Mouse (Mus musculus) heart, adult 2 months (tissue): ENCODE results near the gene Gja4. TPM values are rescaled to one million over a fixed set of nuclear protein-coding genes. Genes with fewer than 3 reads are reported as not detected.

Experiments
- DNase-seq, 2 experiments: peaks; one replicate each; pipeline ENCODE4 v3.0.0; 2021
- H3K27ac ChIP-seq: fragments of 200-600 bp; 2 replicates; pipeline ENCODE4 v1.8.1; 2022
- H3K27me3 ChIP-seq: fragments of 200-500 bp; 2 replicates; pipeline ENCODE4 v1.6.1; 2012; ENCODE audit warnings: mild to moderate bottlenecking, low read length, inconsistent platforms, mixed read lengths; ENCODE audit not compliant: control insufficient read depth, insufficient read depth
- H3K36me3 ChIP-seq: fragments of 200-500 bp; 2 replicates; pipeline ENCODE4 v1.6.1; 2012; ENCODE audit warnings: low read length, inconsistent platforms; ENCODE audit not compliant: control insufficient read depth, insufficient read depth
- H3K4me1 ChIP-seq: fragments of 200-500 bp; 2 replicates; pipeline ENCODE4 v1.6.1; 2011; ENCODE audit warnings: low read length; ENCODE audit not compliant: control insufficient read depth, insufficient read depth
- H3K4me3 ChIP-seq: fragments of 200-600 bp; 2 replicates; pipeline ENCODE4 v1.8.1; 2022
- H3K79me2 ChIP-seq: fragments of 200-500 bp; replicated peaks from 2 replicates; pipeline ENCODE4 v1.6.1; 2012; ENCODE audit warnings: mild to moderate bottlenecking, inconsistent platforms, low read length, moderate library complexity, mixed read lengths; ENCODE audit not compliant: control insufficient read depth, insufficient read depth
- H3K9ac ChIP-seq: fragments of 200-500 bp; 2 replicates; pipeline ENCODE4 v1.6.1; 2012; ENCODE audit warnings: low read depth, mild to moderate bottlenecking, control low read depth, inconsistent platforms, low read length, mixed read lengths
- CTCF ChIP-seq: fragments of 200-600 bp; IDR thresholded peaks from 2 replicates; pipeline ENCODE4 v1.8.1; 2022; ENCODE audit warnings: antibody characterized with exemption, mild to moderate bottlenecking, moderate library complexity
- EP300 ChIP-seq: fragments of 200-500 bp; IDR thresholded peaks from 2 replicates; pipeline ENCODE4 v1.6.1; 2011; ENCODE audit warnings: low read depth, low read length, control low read depth; ENCODE audit not compliant: insufficient read depth
- POLR2A ChIP-seq: fragments of 200-500 bp; IDR thresholded peaks from 2 replicates; pipeline ENCODE4 v1.6.1; 2011; ENCODE audit warnings: mild to moderate bottlenecking, low read depth, low read length, control low read depth; ENCODE audit not compliant: insufficient read depth
- WGBS: fragments of 180-500 bp; shearing (Covaris S2); methylation state at CpG from one replicate; pipeline ENCODE4 v1.1.7; 2018; 5-methylcytosine and 5-hydroxymethylcytosine counted together
- intact Hi-C: fragments of 180-260 bp; cut with DNase I; formaldehyde crosslinking; loops from one replicate; pipeline ENCODE4 v1.15.1; 2025
- polyA plus RNA-seq: library from polyadenylated mRNA; depleted of rRNA; stranded (reverse); fragments of >200 nt; gene quantifications from 2 replicates; pipeline ENCODE4 v1.2.3, GENCODE M21; 2012
- total RNA-seq, 2 experiments: library from RNA; stranded (reverse); gene quantifications; 2 replicates each; pipeline ENCODE4 v1.2.3; 2021

Gja4 gene
- total and polyA plus RNA-seq, 3 experiments = 12.2 to 25.1 (median 12.4) TPM

- DNase-seq = no peak
- Histone ChIP-seq H3K36me3 (no peaks in the 10 kb centered on the region), H3K9ac (no peak overlapping the region), H3K4me1 (no peaks in the 10 kb centered on the region), H3K79me2 (no peaks in the 10 kb centered on the region), H3K27ac (no peak overlapping the region), H3K4me3 (no peak overlapping the region), H3K27me3 (peaks cover 8% of the 10 kb centered on the region)
- TF ChIP-seq POLR2A (no peak), EP300 (no peak), CTCF (no peak)
- 57% methylated on average over 6 of the region's 6 CpGs for WGBS
- intact Hi-C loops = no loop called here
These were observed 13.9 kb upstream of the Gja4 start for GRCm38 (mm10) chr4:127327749-127328148.

GRCm38 (mm10) chr4:127327258-127327657 lies 13.4 kb upstream of the Gja4 start:
- Histone ChIP-seq H3K27ac (no peak overlapping the region), H3K9ac (no peak overlapping the region), H3K4me1 (no peaks in the 10 kb centered on the region), H3K79me2 (no peaks in the 10 kb centered on the region), H3K4me3 (no peak overlapping the region), H3K27me3 (peaks cover 8% of the 10 kb centered on the region), H3K36me3 (no peaks in the 10 kb centered on the region)
- intact Hi-C loops = no loop called here
- 19% methylated on average over 7 of the region's 7 CpGs for WGBS
- TF ChIP-seq EP300 = no peak
- no peak for TF ChIP-seq CTCF
- TF ChIP-seq POLR2A = no peak
- no peak for DNase-seq

DNA sequence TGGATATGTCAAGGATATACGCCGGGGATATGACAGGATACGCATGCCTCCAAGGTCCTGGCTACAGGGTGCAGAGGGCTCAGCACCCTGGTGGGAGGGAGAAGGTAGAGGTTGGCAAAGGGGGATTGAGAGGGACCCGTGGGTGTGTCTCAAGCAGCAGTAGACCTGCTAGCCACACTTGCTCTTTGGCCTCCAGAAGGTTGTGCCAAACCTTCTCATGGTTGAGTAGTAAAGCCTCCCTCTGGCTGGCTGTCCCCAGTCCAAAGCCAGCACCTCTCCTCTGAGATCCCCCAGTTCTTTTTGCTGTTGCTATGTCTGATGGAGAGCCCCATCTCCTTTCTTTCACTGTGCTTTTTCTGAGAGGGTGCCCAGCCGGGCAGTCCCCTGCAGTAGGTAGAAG lies 11.4 kb upstream of the Gja4 start:
- no peak for TF ChIP-seq POLR2A
- no peak for TF ChIP-seq EP300
- no peak for TF ChIP-seq CTCF
- intact Hi-C loops = no loop called here
- H3K4me1 ChIP-seq = no peaks in the 10 kb centered on the region
- DNase-seq = no peak
- no peaks in the 10 kb centered on the region for H3K36me3 ChIP-seq
- no peak overlapping the region for H3K9ac ChIP-seq
- no peak overlapping the region for H3K4me3 ChIP-seq
- H3K27ac ChIP-seq = no peak overlapping the region
- WGBS = 78% methylated on average over 5 of the region's 5 CpGs
- H3K27me3 ChIP-seq = peaks cover 2% of the 10 kb centered on the region; the same call in 1 of the 2 replicates
- no peaks in the 10 kb centered on the region for H3K79me2 ChIP-seq

- no peak overlapping the region for H3K27ac ChIP-seq
- TF ChIP-seq EP300 = no peak
- peak; percentile 76 for TF ChIP-seq CTCF
- TF ChIP-seq POLR2A = no peak
- no peaks in the 10 kb centered on the region for H3K79me2 ChIP-seq
- WGBS = 5% methylated on average over 6 of the region's 6 CpGs
- no peaks in the 10 kb centered on the region for H3K36me3 ChIP-seq
- intact Hi-C loops = no loop called here
- no peak overlapping the region for H3K9ac ChIP-seq
- peak; percentile 64 to 80 for DNase-seq
- H3K4me1 ChIP-seq = no peaks in the 10 kb centered on the region
- no peak overlapping the region for H3K4me3 ChIP-seq
- no peaks in the 10 kb centered on the region; the same call in 1 of the 2 replicates for H3K27me3 ChIP-seq
These were observed 10.9 kb upstream of the Gja4 start for GRCm38 (mm10) chr4:127324759-127325158.

DNA sequence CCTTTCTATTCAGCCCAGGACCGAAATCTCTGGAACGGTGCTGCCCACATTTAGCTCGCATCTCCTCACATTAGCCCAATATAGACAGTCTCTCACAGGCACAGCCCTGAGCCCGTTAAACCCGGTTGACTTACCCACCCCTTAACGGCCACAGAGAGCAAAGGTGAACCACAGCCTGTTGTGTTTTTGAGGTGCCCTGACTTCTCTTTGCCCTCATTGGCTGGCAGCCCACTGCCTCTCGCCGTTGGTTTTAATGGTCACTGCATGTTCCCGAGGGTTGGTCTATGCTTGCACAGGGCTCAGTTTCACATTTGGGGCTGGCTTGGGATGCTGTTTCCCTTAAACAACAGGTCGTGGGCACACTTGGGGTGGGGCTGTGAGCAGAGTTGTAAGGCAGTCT lies 10.5 kb upstream of the Gja4 start:
- Histone ChIP-seq H3K27me3 (no peaks in the 10 kb centered on the region; the same call in 1 of the 2 replicates), H3K9ac (no peak overlapping the region), H3K36me3 (no peaks in the 10 kb centered on the region), H3K27ac (no peak overlapping the region), H3K4me1 (no peaks in the 10 kb centered on the region), H3K79me2 (no peaks in the 10 kb centered on the region), H3K4me3 (no peak overlapping the region)
- intact Hi-C loops = no loop called here
- no peak for DNase-seq
- 73% methylated on average over 10 of the region's 10 CpGs for WGBS
- TF ChIP-seq POLR2A (no peak), EP300 (no peak), CTCF (no peak)

GRCm38 (mm10) chr4:127323651-127324050 lies 9.8 kb upstream of the Gja4 start:
- intact Hi-C loops = no loop called here
- no peak overlapping the region for H3K27ac ChIP-seq
- TF ChIP-seq EP300 (no peak), CTCF (no peak), POLR2A (no peak)
- no peak overlapping the region for H3K9ac ChIP-seq
- H3K4me3 ChIP-seq = no peak overlapping the region
- DNase-seq = no peak
- no peaks in the 10 kb centered on the region for H3K36me3 ChIP-seq
- no peaks in the 10 kb centered on the region for H3K4me1 ChIP-seq
- WGBS = 75% methylated on average over 3 of the region's 3 CpGs
- no peaks in the 10 kb centered on the region for H3K79me2 ChIP-seq
- H3K27me3 ChIP-seq = no peaks in the 10 kb centered on the region
